Mouse (Mus musculus) layer of hippocampus, adult 8-10 months (tissue): ENCODE data around the gene Mroh2a. TPM values are rescaled to one million over a fixed set of nuclear protein-coding genes. Genes with fewer than 3 reads are reported as not detected.

Experiments
- DNase-seq, 2 experiments: peaks; one replicate each; pipeline ENCODE4 v3.0.0; 2022; ENCODE audit warnings: low spot score in 2 of 2
- total RNA-seq, 4 experiments: library from RNA; stranded (reverse); gene quantifications; 2 replicates each; pipeline ENCODE4 v1.2.4; 2022

Gene Mroh2a
- total RNA-seq, 4 experiments from 2014 or later, result 0.06 to 0.16 TPM; not detected in 2

GRCm38 (mm10) chr1:88275698-88276523 is 49.1 kb downstream of the Mroh2a start:
- no peak for DNase-seq

- DNase-seq, result no peak
These were observed 49.8 kb downstream of the Mroh2a start for GRCm38 (mm10) chr1:88276524-88277097.

- peak; percentile 100 for DNase-seq
These were observed 50.5 kb downstream of the Mroh2a start, which contains the start of the genes Hjurp and Trpm8 for GRCm38 (mm10) chr1:88277098-88277817. Gene Hjurp, minus strand, starts transcription at chr1:88277633. Gene Trpm8, plus strand, starts transcription at chr1:88277661.

GRCm38 (mm10) chr1:88277818-88278511 is 51.2 kb downstream of the Mroh2a start:
- DNase-seq, result no peak

- no peak for DNase-seq
These were observed 52.6 kb downstream of the Mroh2a start for GRCm38 (mm10) chr1:88279111-88280005.

GRCm38 (mm10) chr1:88280006-88280690 is 53.4 kb downstream of the Mroh2a start:
- DNase-seq, result no peak

GRCm38 (mm10) chr1:88282301-88282700 is 55.5 kb downstream of the Mroh2a start:
- no peak for DNase-seq

GRCm38 (mm10) chr1:88283376-88284227 is 56.8 kb downstream of the Mroh2a start:
- no peak for DNase-seq

- no peak for DNase-seq
These were observed 57.6 kb downstream of the Mroh2a start for GRCm38 (mm10) chr1:88284228-88284945.

- DNase-seq, result no peak
These were observed 58.1 kb downstream of the Mroh2a start for GRCm38 (mm10) chr1:88284946-88285320.

- DNase-seq, result no peak
These were observed 58.9 kb downstream of the Mroh2a start for GRCm38 (mm10) chr1:88285652-88286051.

- no peak for DNase-seq
These were observed 59.5 kb downstream of the Mroh2a start for GRCm38 (mm10) chr1:88286136-88286845.

- DNase-seq, result no peak
These were observed 60.3 kb downstream of the Mroh2a start for GRCm38 (mm10) chr1:88286887-88287696.

GRCm38 (mm10) chr1:88287697-88287980 is 60.9 kb downstream of the Mroh2a start:
- DNase-seq, result no peak

- no peak for DNase-seq
These were observed 61.4 kb downstream of the Mroh2a start for GRCm38 (mm10) chr1:88288056-88288788.

- DNase-seq, result no peak
These were observed 62.0 kb downstream of the Mroh2a start for GRCm38 (mm10) chr1:88288789-88289127.
